Mouse (Mus musculus) stomach, postnatal 0 days (tissue): ENCODE measurements at regions not wholly inside any gene's neighbourhood (a gene's known extent, or its start where the extent isn't known, plus 50 kb on each side); places are given as distances from the start of the nearest gene placed in this dataset.

ENCODE experiments used
- CTCF ChIP-seq: IDR thresholded peaks from 2 replicates; pipeline ENCODE4 v1.5.1; 2016; ENCODE audit warnings: antibody characterized with exemption, low read depth, mild to moderate bottlenecking, moderate library complexity
- EP300 ChIP-seq: optimal IDR thresholded peaks from 2 replicates; pipeline ENCODE3; 2016; ENCODE audit warnings: antibody characterized with exemption

DNA sequence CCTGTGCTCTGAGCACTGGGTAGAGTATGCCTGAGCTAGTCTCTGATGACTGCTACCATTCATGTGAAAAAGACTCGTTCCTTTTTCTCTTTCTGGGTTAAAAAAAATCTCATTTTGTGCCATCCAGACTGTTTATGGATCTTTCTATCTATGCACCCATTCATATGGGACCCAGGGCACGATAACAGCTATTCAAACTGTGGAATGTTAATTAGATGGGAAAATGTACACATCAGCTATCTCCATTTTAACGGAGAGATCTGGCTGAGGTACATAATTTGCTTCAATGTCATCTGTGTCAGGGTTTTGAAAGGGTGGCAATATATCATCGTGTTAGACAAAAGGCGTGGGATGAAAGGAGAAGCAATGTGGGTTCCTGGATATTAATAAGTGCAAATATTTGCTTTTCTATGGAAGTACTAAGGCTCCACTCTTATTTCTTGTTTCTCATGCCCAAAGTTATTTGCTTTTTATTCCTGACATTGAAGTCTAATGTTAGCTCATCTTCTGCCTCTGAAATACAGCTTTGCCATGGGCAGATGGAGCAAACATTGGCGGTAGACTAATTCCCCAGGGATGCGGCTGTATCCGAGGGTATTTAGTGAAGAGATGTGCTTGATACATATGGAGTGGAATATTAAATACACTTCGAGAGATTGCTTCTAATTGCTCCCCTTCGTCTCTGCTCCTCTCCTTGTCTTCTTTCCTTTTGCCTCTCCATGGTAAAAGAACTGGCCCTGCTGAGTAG lies 116.0 kb upstream of the Eif4g2 start:
- TF ChIP-seq CTCF (no peak), EP300 (no peak)
